Mouse (Mus musculus) adrenal gland, adult 2 months (tissue): ENCODE measurements at regions not wholly inside any gene's neighbourhood (a gene's known extent, or its start where the extent isn't known, plus 50 kb on each side); places are given as distances from the start of the nearest gene placed in this dataset.

Experiments used
- DNase-seq: peaks from one replicate; pipeline ENCODE4 v3.0.0; 2021

- no peak for DNase-seq
Measured at GRCm38 (mm10) chr9:71355721-71356120, 130.0 kb downstream of the Polr2m start.
